Mouse (Mus musculus) midbrain, embryonic 13.5 days (tissue): ENCODE measurements around the gene Gna13. TPM values are rescaled to one million over a fixed set of nuclear protein-coding genes. Genes with fewer than 3 reads are reported as not detected.
"Not testable (repeated sequence)": the region's sequence is repeated elsewhere in the genome, so short reads cannot be mapped to it uniquely, and the experiment has no call there.

Source experiments
- ATAC-seq: fragments of 200-750 bp; cut with Nextera tagmentation; 2 replicates; pipeline ENCODE4 v1.8.0; 2017; ENCODE audit warnings: mild to moderate bottlenecking, moderate TSS enrichment, moderate library complexity
- H3K27ac ChIP-seq: fragments of 300-500 bp; sonication (generic); 2 replicates; pipeline ENCODE4 v1.5.1; 2015; ENCODE audit warnings: inconsistent platforms, mild to moderate bottlenecking, moderate library complexity
- H3K27me3 ChIP-seq: fragments of 300-500 bp; sonication (generic); 2 replicates; pipeline ENCODE4 v1.6.1; 2015; ENCODE audit warnings: mild to moderate bottlenecking, inconsistent platforms
- H3K36me3 ChIP-seq: fragments of 300-500 bp; sonication (generic); 2 replicates; pipeline ENCODE4 v1.6.1; 2015; ENCODE audit warnings: mild to moderate bottlenecking, inconsistent platforms
- H3K4me1 ChIP-seq: fragments of 300-500 bp; sonication (generic); replicated peaks from 2 replicates; pipeline ENCODE4 v1.6.1; 2015; ENCODE audit warnings: inconsistent platforms
- H3K4me2 ChIP-seq: fragments of 300-500 bp; sonication (generic); replicated peaks from 2 replicates; pipeline ENCODE4 v1.6.1; 2015; ENCODE audit warnings: moderate library complexity, mild to moderate bottlenecking, inconsistent platforms
- H3K4me3 ChIP-seq: fragments of 300-500 bp; sonication (generic); replicated peaks from 2 replicates; pipeline ENCODE4 v1.5.1; 2015; ENCODE audit warnings: mild to moderate bottlenecking, inconsistent platforms
- H3K9ac ChIP-seq: fragments of 300-500 bp; sonication (generic); replicated peaks from 2 replicates; pipeline ENCODE4 v1.6.1; 2015; ENCODE audit warnings: mild to moderate bottlenecking, inconsistent platforms
- H3K9me3 ChIP-seq: fragments of 300-500 bp; sonication (generic); 2 replicates; pipeline ENCODE4 v1.6.1; 2016; ENCODE audit warnings: mild to moderate bottlenecking, inconsistent platforms
- WGBS: fragments of 180-500 bp; shearing (Covaris S2); methylation state at CpG from one replicate; pipeline ENCODE4 v1.1.7; 2015; 5-methylcytosine and 5-hydroxymethylcytosine counted together
- polyA plus RNA-seq: library from polyadenylated mRNA; unstranded; fragments of >200 nt; fragmentation: Nextera tagmentation; extraction: Ambion mirVana; gene quantifications from 2 replicates; pipeline ENCODE4 v1.2.1, GENCODE M21; 2015

Gna13 gene
- polyA plus RNA-seq, 1 experiment from 2014 or later = 16.2 TPM

DNA sequence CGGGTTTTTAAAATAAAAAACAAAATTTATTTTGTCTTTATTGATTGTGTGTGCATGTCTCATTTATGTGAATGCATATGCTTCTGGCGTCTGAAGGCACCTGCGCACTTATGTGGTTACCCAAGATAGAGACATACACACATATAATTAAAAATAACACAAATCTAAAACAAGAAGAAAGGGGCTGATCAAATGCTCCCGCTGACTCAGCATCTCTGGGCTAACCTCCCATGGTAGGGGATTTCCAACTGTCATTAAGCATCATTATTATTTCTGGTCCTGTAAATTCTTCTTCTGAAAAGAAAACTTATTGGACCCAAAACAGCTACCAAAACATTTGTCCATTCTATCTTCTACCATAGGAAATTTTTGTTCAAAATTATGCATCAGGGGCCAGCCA, 27.9 kb upstream of the Gna13 start:
- no peaks in the 10 kb centered on the region for H3K27me3 ChIP-seq
- no peak overlapping the region for H3K27ac ChIP-seq
- no peak overlapping the region for H3K4me3 ChIP-seq
- H3K9ac ChIP-seq = no peak overlapping the region
- no peak overlapping the region for H3K4me2 ChIP-seq
- no peaks in the 10 kb centered on the region for H3K36me3 ChIP-seq
- no peaks in the 10 kb centered on the region for H3K9me3 ChIP-seq
- no peak for ATAC-seq
- 94% methylated on average over 4 of the region's 4 CpGs for WGBS
- H3K4me1 ChIP-seq = peaks cover 7% of the 10 kb centered on the region; the same call in 1 of the 2 replicates

DNA sequence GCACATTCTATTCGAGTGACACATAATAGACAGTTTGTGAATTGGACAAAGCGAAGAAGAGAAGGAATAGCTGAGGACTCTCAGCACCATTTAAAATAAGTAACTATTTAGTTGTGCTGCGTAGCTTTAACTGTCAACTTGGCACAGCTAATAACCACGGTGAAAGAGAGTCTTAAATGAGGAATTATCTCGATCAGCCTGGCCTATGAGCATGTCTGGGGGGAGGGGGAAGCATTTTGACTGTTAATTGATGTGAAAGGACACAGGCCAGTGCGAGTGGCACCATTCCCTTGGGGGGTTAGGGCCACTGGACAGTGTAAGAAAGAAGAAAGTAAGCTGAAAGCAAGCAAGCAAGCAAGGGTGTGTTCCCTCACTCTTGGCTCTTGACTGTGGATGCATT, 26.7 kb upstream of the Gna13 start:
- no peak overlapping the region for H3K4me3 ChIP-seq
- 60% methylated on average over 6 of the region's 6 CpGs for WGBS

DNA sequence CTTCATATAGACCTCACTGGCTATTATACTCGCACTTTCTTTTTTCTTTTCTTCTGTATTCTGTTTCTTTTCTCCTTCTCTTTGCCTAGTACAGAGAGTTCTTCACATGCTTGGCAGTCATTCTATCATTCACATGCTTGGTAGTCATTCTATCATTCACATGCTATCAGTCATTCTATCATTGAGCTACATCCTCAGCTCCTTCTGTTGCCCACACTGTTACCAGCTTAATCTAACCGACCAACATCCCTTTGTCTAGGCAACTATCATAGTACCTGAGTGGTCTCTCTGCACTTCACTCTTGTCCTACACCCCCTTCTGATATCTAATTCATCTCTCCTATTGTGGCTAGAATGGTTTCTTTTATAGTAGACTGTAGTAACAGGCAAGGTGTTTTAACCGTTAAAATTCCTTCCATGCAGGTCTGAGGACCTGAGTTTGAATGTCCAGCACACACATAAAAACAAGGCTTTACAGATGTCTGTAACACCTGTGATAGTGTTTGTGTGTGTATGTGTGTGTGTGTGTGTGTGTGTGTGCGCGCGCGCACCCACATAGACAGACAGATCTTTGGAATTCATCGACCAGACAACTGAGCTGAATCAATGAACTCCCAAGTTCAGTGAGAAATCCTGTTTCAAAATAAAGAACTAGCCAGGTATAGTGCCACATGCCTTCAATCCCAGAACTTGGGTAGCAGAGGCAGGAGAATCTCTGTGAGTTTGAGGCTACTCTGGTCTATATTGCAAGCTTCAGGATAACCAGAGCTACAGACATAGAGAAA, 23.3 kb upstream of the Gna13 start:
- Histone ChIP-seq H3K27ac (no peak overlapping the region), H3K4me3 (no peak overlapping the region), H3K4me1 (no peaks in the 10 kb centered on the region), H3K36me3 (no peaks in the 10 kb centered on the region), H3K4me2 (no peak overlapping the region), H3K9me3 (no peaks in the 10 kb centered on the region), H3K9ac (no peak overlapping the region), H3K27me3 (peaks cover 2% of the 10 kb centered on the region; the same call in 1 of the 2 replicates)
- no peak for ATAC-seq
- WGBS = 93% methylated on average over 8 of the region's 8 CpGs

More for the DNA sequence above, 26.7 kb upstream of the Gna13 start:
- Histone ChIP-seq H3K27ac (no peak overlapping the region), H3K27me3 (no peaks in the 10 kb centered on the region), H3K36me3 (no peaks in the 10 kb centered on the region), H3K9ac (no peak overlapping the region), H3K4me1 (peaks cover 6% of the 10 kb centered on the region; the same call in 1 of the 2 replicates), H3K4me2 (no peak overlapping the region), H3K9me3 (no peaks in the 10 kb centered on the region)
- no peak for ATAC-seq

DNA sequence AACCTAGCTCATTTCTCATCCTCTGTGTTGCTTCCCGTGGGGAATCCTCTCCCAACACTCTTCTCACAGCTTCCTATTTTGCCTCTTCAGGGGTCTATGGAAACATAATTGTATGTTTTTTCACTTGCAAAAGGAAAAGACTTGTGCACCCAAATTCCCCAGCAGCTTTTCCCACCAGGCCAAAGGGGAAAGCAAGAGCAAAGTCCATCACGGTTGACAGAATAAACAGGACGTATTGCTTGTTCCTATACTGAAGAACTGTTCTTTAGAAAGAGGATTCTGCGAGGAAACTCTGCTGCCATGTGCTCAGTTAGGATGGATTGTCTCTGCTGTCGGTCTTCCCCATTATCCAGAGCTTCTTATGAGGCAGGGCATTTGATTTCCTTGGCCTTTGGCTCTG, 22.1 kb upstream of the Gna13 start:
- no peak for ATAC-seq
- Histone ChIP-seq H3K27ac (no peak overlapping the region), H3K4me2 (no peak overlapping the region), H3K4me1 (no peaks in the 10 kb centered on the region), H3K36me3 (no peaks in the 10 kb centered on the region), H3K4me3 (no peak overlapping the region), H3K9me3 (no peaks in the 10 kb centered on the region), H3K9ac (no peak overlapping the region), H3K27me3 (peaks cover 2% of the 10 kb centered on the region; the same call in 1 of the 2 replicates)
- 85% methylated on average over 5 of the region's 5 CpGs for WGBS

DNA sequence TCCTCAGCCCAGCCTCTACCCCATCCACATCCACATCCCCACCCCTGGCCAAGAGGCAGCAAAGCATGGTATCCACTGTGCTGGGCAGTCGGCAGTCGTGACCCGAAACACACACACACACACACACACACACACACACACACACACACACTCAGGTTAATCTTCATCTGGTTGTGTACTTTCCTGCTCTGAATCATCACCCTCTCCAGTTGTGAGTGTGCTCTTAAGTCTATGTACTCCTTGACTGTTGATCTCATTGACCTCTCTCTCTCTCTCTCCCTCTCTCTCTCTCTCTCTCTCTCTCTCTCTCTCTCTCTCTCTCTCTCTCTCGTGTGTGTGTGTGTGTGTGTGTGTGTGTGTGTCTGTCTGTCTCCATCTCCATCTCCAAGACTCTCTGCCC, 20.0 kb upstream of the Gna13 start:
- H3K27me3 ChIP-seq, ATAC-seq: not testable (repeated sequence)

DNA sequence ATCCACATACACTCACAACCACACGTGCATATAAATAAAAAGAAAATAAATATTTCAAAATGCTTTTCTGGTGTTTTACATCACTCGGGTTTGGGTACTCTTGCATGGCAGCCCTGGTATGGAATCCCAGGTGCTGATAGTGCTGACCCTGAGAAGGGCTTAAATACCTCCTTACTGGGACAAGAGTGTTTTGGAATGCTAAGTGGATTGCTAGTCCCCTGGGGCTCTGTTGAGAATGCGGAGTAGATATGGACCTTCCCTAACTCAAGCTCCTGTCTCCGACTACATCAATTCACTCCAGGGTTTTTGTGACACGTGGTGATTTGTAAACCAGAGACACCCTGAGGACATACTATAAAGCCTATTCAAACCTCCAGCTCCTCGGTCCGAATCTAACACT, 19.1 kb upstream of the Gna13 start:
- ATAC-seq = no peak
- Histone ChIP-seq H3K4me2 (no peak overlapping the region), H3K4me3 (no peak overlapping the region), H3K27ac (no peak overlapping the region), H3K9me3 (no peaks in the 10 kb centered on the region), H3K4me1 (peaks cover 6% of the 10 kb centered on the region; the same call in 1 of the 2 replicates), H3K27me3 (peaks cover 2% of the 10 kb centered on the region; the same call in 1 of the 2 replicates), H3K36me3 (no peaks in the 10 kb centered on the region), H3K9ac (no peak overlapping the region)
- 28% methylated on average over 7 of the region's 7 CpGs for WGBS

More for the DNA sequence above, 20.0 kb upstream of the Gna13 start:
- WGBS = 94% methylated on average over 3 of the region's 4 CpGs
- H3K27ac ChIP-seq, H3K4me1 ChIP-seq, H3K9ac ChIP-seq, H3K9me3 ChIP-seq, H3K4me2 ChIP-seq, H3K4me3 ChIP-seq, H3K36me3 ChIP-seq: not testable (repeated sequence)

DNA sequence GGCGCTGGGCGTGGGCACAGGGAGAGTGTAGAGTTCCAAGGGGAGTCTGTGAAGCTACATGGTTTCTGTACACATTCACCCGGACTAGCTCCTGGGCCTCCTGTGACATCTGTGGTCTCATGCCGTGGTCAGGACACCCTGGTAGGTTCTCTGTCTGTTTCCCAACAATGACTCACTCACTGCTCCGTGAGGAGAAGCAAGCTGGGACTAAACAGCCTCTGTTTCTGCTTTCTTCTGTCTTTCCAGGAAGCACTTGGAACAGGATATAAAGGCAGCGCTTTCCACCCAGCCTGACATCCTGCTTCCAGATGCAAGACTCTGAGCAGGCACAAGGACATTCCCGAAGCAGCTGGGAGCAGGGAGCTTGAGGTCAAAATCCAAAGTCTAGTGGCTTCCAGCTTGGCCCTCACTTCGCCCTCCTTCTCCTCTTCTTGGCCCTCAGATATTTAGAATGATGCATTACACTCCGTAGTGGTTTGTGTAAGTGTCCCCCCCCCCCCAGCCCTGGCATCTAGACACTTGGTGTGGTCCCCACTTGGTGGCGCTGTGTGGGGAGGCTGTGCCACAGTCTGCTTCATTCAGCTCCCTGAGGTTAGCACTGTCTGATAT, 18.5 kb upstream of the Gna13 start:
- WGBS = 36% methylated on average over 10 of the region's 10 CpGs
- peaks cover 6% of the 10 kb centered on the region; the same call in 1 of the 2 replicates for H3K4me1 ChIP-seq
- no peak overlapping the region for H3K4me2 ChIP-seq

DNA sequence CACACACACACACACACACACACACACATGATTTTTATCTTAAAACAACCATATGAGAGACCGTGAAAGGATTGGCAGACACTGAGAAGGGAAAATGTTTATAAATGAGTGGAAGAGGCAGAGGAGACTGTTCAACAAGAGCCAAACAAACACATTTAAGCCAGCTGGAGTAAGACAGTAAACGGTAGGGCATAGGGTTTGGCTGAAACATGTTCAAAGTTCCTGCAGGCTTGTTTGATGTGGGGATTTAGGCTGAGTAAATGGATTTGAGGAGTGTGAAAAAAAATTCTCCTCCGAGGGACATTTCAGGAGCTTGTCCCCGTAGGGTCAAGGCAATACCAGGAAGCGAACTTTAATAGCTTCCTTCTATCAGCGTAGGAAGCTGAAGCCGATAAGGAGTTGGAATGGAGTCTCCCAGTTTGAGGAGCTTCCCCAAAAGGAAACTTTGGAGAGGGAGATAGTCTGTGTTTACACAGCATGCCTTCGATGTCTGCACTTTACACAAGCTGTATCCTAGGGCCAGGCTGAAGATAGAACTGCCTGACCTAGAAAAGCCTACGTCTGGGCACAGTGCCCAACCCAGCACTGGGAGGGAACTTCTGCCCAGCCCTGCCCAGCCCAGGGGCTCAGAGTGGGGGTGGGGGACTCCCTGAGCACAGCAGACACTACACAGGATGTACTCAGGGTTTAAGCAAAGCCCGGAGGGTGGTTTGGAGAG, 15.2 kb upstream of the Gna13 start:
- H3K9me3 ChIP-seq = no peaks in the 10 kb centered on the region
- peak; percentile 69; the same call in 1 of the 2 replicates for ATAC-seq

More for the DNA sequence above, 18.5 kb upstream of the Gna13 start:
- Histone ChIP-seq H3K9ac (no peak overlapping the region), H3K27ac (no peak overlapping the region), H3K36me3 (no peaks in the 10 kb centered on the region), H3K4me3 (no peak overlapping the region), H3K9me3 (no peaks in the 10 kb centered on the region), H3K27me3 (peaks cover 2% of the 10 kb centered on the region; the same call in 1 of the 2 replicates)
- no peak for ATAC-seq

DNA sequence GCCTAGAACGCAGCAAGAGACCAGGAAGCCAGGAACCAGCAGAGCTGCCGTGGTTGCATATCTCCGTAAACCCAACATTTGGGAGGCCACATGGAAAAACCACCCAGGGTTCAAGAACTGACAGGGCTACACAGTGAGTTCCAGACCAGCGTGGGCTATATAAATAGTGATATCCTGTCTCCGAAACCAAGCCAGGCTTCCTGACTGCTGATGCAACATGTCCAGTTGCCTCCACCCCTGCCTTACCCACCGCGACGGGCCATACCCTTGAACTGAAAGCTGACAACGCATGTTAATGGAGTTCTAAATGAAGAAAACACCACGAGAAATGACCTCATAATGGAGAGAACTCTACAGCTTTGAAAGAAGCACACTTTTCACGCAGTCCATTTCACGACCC, 14.2 kb upstream of the Gna13 start:
- Histone ChIP-seq H3K27ac (no peak overlapping the region), H3K9me3 (no peaks in the 10 kb centered on the region), H3K4me3 (no peak overlapping the region), H3K27me3 (no peaks in the 10 kb centered on the region), H3K4me2 (no peak overlapping the region), H3K36me3 (no peaks in the 10 kb centered on the region), H3K4me1 (peaks cover 6% of the 10 kb centered on the region; the same call in 1 of the 2 replicates), H3K9ac (no peak overlapping the region)
- no peak for ATAC-seq
- 79% methylated on average over 12 of the region's 12 CpGs for WGBS

More for the DNA sequence above, 15.2 kb upstream of the Gna13 start:
- Histone ChIP-seq H3K4me1 (peaks cover 6% of the 10 kb centered on the region; the same call in 1 of the 2 replicates), H3K9ac (no peak overlapping the region), H3K36me3 (no peaks in the 10 kb centered on the region), H3K4me2 (no peak overlapping the region), H3K27ac (no peak overlapping the region), H3K27me3 (no peaks in the 10 kb centered on the region), H3K4me3 (no peak overlapping the region)
- WGBS = 76% methylated on average over 10 of the region's 10 CpGs

DNA sequence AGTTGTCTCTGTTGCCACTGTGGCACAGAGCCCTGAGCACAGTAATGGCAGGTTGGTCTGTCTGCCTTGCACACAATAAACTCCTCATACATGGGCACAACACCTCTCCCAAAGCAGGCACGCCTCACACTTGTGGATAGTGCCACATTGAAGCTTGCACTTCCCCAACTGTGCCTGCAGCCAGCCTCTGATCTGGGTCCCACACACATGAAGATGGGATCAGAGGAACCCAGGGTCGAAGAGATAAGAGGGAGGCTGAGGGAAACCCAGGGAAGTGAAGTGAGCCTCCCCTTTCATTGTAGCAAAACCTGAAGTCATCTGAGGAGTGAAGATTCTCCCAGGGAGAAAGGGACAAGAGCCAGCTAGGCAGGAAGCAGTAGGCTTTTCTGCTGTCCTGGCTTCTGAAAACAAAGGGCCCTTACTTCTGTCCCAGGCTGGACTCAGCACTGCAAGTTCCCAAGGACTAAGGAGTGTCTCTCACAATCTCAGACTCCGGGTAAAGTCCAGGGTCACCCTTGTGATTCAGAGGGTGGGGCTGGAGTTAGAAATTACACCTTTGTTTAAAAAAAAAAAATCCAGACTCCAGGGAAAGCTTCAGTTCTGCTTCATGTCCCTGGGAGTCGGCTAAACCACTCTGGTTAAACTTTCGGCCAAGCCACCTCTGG, 12.8 kb upstream of the Gna13 start:
- Histone ChIP-seq H3K4me2 (no peak overlapping the region), H3K36me3 (no peaks in the 10 kb centered on the region)
- no peak for ATAC-seq

DNA sequence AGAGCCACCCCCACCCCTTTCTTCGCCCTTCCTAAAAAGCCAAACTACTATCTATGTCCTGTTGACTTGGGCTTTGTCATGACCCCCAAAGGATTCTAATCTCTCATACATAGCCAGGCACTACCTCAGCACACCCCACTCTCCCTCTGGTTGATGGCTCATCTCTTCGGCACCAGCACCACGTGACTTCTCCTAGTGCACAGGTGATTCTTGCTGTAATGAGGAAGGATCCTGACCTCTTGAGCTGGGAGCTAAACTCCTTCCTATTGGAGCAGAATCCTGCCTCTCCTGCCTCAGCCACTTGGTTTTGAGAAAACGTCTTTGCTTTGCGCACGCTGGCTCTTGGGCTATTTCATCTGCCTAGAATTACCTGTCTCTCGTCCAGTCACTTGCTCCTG, 12.3 kb upstream of the Gna13 start:
- no peak for ATAC-seq
- no peaks in the 10 kb centered on the region for H3K36me3 ChIP-seq
- no peak overlapping the region for H3K9ac ChIP-seq
- H3K27ac ChIP-seq = no peak overlapping the region
- H3K4me2 ChIP-seq = no peak overlapping the region
- 84% methylated on average over 7 of the region's 7 CpGs for WGBS
- H3K4me3 ChIP-seq = no peak overlapping the region
- peaks cover 6% of the 10 kb centered on the region; the same call in 1 of the 2 replicates for H3K4me1 ChIP-seq
- no peaks in the 10 kb centered on the region for H3K9me3 ChIP-seq
- peaks cover 3% of the 10 kb centered on the region; the same call in 1 of the 2 replicates for H3K27me3 ChIP-seq

More for the DNA sequence above, 12.8 kb upstream of the Gna13 start:
- Histone ChIP-seq H3K4me1 (peaks cover 6% of the 10 kb centered on the region; the same call in 1 of the 2 replicates), H3K27ac (no peak overlapping the region), H3K9ac (no peak overlapping the region), H3K4me3 (no peak overlapping the region), H3K27me3 (peaks cover 3% of the 10 kb centered on the region; the same call in 1 of the 2 replicates), H3K9me3 (no peaks in the 10 kb centered on the region)
- WGBS = 63% methylated on average over 5 of the region's 5 CpGs
